Mouse (Mus musculus) ovary, adult 18-20 months (tissue): ENCODE measurements at regions not wholly inside any gene's neighbourhood (a gene's known extent, or its start where the extent isn't known, plus 50 kb on each side); places are given as distances from the start of the nearest gene placed in this dataset.

Experiments used
- DNase-seq: peaks from one replicate; pipeline ENCODE4 v3.0.0; 2022; ENCODE audit warnings: low spot score, mixed read lengths

DNA sequence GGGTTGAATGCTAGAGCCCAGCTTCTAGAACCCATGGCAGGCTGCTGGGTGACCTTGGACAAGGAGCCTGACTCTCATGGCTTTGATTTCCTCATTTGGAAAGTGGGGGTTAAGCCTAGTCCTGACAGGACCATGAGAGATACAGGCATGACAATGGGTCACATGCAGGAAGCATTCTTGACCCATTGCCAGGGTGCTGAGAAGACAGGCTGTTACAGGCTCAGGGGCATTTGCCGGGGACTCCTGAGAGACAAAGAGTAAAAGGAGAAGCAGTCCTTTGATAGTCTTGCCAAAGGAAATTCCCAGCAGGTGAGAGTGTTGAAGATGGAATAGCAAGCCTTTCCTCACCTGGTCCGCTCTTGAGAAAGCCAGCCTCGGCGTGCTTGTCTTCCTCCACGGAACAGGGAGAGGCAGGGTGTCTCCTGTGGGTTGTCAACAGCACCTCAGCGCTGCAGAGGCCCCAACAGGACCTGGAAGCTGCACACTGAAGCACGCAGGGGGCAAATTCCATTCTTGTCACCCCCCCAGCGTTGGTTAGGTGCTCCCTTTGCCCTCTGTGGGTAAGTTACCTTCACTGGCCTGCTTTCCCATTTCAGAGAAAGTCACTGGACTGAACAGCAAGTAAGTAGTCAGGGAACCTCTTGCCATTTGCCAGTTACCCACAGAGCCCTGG lies 1239.3 kb upstream of the A1bg start:
- DNase-seq, result no peak

DNA sequence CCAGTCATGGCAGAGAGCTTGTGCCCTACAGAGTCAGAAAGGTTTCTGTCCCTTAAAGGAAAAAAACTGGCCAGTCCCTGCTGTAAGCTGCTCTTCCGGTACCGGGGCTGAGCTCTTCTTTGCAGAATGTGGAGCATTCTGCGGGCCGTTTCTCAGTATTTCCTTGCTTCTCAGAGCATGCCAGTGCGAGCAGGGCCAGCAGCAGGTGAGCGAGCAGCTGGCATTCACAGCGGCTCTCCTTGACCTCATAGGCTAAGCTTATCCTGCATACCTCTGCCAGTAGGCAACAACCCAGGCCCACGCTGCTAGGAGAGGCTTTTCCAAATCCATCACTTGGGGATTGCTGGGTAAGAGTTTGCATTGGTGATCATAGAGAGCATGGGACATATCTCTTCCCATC lies 1238.2 kb upstream of the A1bg start:
- no peak for DNase-seq

DNA sequence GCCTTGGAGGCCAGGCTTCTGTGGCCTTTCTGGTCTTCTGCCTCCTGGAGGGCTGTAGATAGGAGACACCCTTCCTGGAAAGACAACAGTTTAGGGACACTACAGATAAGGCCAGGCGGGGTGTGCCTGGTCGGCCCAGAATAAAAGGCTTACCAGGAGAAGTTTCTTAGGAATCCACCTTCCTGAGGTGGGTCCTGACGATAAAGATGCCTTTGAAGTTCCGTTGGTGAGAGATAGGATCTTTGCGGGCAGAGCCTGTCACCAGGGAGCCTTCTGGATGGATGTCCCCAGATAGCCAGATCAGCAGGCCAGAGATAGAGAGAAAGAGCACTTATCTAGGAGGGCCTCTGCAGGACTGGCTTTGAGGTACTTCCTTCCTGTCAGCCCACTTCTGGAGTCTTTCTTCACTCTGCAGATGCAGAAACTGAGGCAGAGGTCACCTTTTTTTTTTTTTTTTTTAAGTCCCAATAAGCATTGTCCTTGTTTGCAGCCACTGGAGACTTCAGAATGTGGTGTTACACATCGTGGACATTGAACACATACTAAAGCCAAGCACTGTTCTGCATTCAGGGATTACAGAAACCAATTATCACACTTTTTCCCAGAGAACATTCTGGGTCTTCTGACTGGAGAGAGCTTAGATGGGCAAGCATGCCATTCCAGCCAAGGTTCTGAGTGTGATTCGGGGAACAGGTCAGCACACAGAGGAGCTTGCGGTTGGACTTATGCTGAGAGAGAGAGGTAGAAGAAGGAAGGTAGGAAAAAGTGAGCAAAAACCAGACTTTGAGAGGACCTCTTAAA lies 1236.3 kb upstream of the A1bg start:
- no peak for DNase-seq

DNA sequence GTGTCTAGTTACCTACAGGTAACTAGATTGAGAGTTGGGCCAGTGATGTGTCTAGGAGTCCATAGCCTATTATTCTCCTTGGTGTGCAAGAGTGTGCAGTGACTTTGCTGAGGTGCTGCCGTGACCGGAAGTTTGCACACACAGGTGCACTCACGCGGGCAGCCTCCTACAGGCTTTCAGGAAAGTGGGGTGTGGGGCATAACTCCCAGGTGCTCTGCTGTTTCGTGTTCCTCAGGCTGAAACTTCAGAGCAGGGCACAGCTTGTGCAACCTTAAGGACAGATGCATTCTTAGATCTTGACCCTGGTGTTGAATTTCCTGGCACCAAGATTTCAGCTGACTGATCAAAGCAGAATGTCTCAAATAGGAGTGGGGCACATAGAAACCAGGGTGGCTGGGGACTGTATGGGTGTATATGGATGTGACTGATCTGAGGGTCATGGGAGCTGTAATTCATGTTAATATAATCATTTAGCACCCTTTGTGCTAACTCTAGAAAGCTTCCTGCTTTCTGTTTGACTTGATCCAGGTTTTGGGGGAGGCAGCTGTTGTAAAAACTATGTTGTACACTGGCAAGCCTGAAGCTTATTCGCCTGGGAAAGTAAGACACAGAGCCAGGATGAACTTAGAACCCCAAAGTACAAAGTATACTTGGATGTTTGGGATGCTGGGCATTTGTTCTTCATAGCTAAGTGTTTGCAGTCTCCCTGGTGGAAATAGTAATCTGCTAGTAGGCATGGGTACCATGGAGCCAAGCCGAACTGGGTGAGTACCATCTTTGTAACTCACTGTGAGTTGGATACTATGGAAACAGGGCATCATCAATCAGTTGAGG lies 1234.6 kb upstream of the A1bg start:
- no peak for DNase-seq

DNA sequence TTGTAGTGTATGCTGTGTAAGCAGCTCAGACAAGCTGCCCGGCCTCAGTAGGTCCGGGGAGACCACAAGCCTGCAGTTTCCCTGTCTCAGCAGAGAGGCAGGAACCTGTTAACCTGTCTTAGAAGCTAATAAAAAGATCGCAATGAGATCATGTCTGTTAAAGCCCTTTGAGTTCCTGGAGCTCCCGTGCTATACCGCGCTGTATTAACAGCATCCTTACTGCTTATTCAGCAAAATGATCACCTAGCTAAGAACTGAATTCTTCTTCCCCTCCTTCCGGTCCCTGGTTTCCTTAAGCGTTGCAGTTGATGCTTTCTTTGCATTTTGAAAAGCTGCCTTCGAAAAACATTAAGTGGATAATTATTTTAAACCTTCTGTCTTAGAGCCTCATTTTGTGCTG lies 1230.4 kb upstream of the A1bg start:
- no peak for DNase-seq

DNA sequence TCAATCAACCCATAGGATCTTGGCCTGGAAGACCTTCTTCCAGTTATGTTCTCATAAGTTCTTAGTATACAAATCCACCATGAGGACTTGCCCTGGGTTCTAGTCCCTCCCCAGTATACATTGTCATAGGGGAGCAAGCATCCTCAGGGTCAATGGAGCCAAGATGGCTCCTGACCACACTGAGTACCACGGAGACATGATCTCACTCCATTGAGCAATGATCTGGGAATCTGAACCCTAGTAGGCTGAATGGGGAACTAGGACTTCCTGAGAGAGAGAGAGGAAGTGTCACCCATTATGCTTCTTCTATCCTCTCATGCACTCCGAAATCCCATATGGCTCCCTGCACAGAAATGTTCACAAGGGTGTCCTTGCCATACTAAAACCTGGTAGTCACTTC lies 1229.3 kb upstream of the A1bg start:
- DNase-seq, result no peak

DNA sequence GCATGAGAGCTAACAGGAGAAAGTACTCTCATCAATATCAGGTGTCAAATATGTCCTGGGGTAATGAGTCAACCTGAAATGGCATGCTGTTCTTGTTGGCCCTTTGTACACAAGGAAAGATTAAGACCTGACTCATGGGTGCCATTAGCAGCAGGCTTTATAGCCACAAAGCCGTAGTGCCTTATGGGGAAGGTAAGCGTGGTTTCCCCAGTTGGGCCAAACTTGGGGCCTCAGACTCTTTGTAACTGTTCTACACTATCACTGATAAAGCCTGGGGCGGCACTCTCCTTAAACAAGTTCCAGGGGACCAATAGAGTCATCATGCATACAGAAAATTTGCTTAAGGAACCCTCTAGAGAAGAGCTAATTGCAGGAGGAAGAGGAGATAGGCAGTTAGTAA lies 1228.9 kb upstream of the A1bg start:
- no peak for DNase-seq

DNA sequence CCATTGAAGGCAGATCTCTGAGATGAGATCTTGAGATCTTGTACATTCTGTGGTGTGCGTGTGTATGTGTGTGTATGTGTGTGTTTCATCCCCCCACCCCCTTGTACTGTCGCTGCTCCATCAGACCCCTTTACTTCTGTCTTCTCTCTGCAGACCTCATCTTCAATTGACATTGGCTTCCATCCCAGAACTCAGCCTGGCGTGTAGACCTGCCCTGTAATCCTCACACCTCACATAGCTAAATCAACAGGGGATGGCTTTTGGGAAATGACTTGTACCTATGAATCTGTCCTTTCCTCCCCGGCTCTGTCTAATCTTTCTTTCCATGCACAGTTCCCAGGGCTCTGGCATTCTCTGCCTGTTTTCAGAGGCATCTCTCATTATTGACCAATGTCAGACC lies 1227.5 kb upstream of the A1bg start:
- DNase-seq, result no peak

DNA sequence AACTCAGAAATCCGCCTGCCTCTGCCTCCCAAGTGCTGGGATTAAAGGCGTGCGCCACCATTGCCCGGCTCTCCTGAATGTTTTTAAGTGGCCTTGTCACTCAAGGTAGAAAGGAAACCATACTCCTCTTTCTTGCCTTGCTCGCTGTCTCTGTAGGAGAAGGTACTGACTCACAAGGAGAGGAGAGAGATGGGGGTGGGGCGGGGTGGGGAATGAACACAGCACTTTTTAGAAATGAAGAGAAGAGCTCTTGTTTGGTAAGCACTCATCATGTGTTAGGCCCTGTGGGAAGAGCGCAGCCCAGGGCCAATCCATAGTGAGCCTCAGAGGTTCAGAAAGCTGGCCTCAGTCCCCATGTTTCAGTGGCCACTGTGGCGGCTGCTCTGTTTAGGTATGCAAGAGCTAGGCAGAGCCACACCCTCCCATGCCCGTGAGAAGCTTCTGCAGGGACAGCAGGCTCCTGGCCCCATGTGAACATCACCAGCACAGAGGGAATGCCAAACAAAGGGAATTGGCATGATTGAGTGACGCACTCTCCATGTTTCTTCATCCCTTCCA lies 1225.9 kb upstream of the A1bg start:
- DNase-seq, result no peak

DNA sequence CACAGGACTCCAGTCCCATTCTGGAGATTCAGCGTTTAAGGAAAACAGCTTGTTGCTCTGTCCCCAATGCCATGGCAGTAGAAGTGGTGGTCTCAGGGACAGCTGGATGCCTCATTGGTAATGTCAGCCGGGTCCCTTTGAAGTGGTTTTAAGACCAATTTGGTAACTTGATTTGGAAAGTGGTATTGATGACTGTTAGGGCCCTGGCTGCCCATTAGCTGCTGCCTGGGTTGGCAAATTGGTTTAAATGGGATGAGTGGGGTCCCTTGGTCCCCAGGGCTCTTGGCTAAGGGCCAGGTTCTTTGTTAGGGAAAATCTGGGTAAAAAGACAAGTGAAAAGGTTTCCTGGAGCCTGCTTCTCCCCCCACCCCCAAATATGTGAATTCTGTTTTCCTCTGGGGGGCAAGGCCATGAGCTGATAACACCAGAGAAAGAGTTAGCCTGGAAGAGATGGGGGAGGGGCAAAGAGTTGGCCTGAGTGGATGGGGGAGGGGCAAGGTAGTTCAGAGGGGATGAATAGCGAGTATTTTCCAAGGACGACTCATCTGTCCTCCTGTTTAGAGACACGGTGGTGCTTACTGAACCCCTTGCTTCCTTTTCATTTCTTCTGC lies 1224.6 kb upstream of the A1bg start:
- no peak for DNase-seq

DNA sequence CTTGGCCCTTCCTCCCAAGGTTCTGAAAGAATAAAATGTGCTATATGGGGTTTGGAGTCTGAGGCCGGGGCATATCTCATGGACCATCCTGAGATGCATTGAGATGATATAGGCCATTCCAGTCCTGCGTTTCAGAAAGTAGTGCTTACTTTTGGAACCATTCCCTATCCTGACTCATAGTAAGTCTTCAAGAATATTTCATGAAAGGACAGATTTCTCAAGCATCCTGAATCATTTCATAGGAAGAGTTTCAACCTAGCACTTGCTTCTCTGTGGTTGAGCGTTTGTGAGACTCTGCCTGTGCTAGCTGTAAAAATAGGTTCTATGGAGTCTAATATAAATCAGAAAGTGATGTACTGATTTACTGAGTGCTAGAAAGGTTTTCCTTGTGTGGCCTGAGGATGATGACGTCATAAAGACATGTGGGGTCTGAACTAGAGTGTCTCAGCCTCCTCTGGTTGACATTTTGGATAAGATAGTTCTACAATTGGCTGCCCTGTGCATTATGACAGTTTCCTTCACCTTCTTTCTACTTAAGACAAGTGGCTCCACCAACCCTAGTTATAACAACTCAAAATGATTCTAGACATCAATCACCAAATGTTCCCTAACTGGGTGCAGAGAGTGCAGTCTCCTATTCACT lies 1223.0 kb upstream of the A1bg start:
- DNase-seq, result no peak

DNA sequence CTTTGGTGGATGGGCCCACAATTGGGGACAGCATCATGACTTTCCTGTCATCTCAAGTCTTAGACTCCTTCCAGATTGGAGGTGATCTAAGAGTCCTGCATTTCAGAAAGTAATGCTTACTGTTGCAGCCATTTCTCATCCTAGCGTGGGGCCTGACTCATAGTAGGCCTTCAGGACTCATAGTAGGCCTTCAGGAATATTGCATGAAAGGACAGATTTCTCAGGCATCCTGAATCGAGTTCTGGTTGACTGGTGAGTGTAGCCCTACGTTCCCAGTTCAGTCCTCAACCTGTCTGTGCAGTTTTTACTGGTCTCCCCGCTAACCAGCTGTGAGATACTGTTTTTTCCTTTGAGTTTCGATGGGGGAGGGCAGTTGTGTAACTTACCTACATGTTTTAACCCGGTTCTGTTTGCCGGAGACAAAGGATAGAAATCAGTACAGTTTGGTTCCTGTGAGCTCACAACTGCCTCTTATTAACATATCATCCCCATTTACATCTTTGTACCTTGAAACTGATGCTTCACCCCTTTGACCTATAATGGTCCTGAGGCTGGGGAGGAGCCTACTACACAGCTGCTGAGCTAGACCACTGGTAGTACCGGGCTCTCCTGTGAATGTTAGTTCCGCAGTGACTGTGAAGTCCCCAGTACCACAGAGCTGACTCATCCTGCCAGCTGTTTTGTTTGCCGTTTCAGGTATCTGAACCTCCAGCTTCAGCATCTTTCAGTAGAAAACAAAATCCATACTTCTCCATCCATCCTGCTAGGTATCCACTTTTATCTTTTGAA lies 1222.2 kb upstream of the A1bg start:
- DNase-seq, result no peak

DNA sequence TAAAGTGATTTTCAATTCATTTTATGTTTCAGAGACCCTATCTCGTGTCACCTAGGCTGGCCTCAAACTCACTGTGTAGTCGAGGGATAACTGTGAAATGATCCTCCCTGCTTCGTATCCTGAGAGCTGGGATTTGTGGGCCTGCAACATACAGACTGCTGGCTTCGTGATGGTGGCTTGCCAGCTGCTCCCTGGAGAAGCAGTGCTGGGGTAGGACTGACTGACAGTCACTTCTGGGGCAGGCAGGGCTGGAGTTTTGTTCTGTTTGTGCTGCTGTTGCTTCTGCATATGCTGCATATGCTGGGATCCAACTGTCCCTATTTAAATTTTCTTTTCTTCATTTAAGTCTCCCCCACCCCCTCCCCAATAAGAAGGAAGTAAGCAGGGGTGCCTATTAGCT lies 1217.0 kb upstream of the A1bg start:
- no peak for DNase-seq

DNA sequence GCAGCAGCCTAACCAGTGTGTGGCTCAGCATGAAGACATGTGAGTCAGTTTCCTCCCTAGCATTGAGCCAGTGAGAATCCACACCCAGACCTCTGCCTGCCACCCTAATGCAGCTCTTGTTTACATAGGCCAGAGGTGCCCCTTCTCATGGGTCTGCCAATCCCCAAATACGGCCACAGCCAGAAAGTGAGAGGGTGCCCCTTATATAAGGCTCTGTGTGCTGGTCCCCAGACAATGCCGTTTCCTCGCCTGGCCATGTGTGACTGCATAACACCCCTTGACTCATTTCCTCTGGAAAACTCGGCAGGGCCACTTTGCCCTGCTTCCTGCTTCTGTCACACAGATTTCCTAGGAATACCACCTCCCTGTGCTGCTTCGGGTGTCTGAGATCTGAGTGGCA lies 1216.4 kb upstream of the A1bg start:
- DNase-seq, result no peak

DNA sequence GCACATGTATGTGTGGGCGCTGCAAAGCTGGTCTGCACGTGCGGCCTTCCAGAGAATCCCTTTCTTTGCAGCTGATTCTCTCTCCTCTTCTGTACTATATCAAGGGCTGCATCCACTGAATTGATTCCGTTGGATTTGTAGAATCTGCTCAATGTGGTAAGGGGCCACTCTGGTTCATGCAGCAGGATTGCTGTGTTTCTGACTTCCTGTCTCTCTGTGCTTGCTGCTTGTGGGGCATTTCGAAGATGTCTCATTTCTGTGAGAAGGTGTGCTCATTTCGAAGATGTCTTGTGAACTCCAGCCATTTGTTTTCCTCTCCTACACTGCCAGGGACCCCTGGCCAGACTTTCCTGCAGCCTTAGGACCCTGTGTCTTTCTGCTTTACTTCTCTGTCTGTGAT lies 1215.9 kb upstream of the A1bg start:
- no peak for DNase-seq

DNA sequence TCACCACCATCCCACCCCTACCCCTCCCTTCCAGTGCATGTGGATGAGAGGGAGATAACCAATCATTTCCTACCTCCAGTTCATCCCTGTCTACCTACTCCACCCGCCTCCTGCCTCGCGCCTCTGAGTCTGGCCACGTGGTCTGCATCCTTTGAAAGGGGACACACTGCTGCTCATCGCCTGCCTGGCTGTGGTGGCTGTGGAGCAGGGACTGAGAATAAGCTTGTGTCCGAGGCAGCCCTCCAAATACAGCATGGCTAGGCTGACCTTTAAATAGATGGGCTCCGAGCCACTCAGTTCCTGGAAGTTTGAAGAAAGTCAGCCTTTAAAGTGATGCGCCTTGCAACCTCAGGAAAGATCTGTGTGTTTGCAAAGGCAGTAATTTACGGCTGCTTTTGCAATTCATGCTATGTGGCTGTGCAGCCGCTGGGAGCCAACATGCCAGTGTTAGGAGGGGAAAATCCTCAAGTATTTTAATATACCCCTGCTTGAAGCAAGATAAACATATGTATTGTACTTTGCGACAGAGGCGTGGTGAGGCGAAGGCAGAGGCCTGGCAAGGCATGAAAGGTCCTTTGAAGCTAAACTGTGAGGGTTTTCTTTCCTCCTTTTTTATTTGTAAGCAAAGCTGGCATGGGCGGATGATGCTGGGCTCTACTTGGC lies 1214.3 kb upstream of the A1bg start:
- DNase-seq, result peak; percentile 60

DNA sequence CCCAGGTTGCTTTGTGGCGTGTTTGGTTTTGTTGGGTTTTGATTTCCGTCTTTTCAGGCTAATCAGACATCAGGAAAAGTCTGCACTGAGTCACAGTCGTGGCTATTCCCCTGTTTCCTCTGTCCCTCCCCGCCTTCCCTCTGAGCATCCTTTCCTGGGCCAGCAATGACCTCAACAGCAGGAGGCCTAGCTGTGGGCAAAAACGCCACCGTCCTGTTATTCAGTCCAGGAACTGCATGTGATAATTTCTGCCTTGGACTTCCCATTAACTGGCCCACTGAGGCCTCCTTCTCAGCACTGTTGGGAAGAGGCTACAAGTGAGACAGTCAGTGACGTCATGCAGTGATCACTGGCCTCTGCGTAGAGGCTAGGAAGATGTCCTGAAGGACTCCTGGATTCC lies 1212.0 kb upstream of the A1bg start:
- DNase-seq, result no peak

DNA sequence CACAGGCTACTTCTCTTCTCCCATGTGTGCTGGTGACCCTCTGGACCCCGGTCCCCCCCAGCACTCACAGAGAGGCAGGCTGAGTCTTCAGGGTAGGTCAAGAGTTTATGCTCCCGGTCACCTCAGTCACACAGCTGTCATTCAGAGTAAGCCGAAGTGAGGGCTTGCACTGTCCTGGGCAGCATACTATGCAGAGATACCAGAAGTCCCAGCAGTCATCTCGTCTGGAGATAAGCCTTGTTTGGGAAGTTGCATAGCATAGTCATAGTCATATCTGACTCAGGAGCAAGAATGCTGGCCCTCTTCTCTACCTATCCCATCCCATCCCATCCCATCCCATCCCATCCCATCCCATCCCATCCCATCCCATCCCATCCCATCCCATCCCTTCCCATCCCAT lies 1211.5 kb upstream of the A1bg start:
- DNase-seq, result no peak

DNA sequence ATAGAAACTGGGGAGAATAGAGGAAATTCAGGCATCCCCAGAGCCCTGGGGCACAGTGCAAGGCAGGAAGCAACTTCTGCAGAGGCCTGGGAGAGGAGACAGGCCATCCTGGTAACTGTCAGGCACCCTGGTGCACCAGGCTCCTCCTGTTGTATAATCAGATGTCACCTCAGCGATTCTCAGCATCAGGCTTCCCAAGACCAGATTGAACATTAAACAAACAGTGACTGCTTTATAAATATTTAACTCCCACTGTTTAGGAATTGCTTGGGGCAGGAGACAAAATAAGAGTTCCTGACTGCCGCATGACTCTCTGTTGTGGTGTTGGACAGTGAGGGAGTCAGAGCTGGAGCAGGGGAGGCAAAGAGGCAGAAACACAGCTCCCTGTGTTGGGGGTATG lies 1210.1 kb upstream of the A1bg start:
- no peak for DNase-seq

DNA sequence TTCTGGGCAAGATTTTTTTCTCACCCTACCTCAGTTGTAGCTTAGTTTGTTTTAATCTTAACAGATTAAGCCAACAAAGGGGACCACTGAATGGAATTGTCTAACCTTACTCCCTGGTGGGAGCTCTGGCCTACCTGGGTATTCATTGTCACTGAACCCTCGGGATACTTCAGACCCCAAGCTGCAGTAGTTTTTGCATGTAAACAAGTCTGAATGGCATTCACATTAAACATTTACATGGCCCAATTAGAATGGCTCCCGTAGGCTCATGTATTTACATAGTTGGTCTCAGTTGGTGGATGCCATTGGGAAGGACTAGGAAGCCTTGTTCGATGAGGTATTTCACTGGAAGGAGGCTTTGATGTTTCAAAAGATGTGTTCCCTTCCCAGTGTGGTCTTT lies 1208.9 kb upstream of the A1bg start:
- DNase-seq, result no peak
